Mouse (Mus musculus) gastrocnemius, postnatal 14 days (tissue): ENCODE data around the gene Prkcq. TPM values are rescaled to one million over a fixed set of nuclear protein-coding genes. Genes with fewer than 3 reads are reported as not detected.
"Not testable (repeated sequence)": the region's sequence is repeated elsewhere in the genome, so short reads cannot be mapped to it uniquely, and the experiment has no call there.

ENCODE experiments used
- DNase-seq: peaks from one replicate; pipeline ENCODE4 v3.0.0; 2021; ENCODE audit warnings: mixed read lengths
- intact Hi-C: fragments of 180-260 bp; cut with DNase I; formaldehyde crosslinking; loops from one replicate; pipeline ENCODE4 v1.15.1; 2025; ENCODE audit warnings: low total_unique reads
- total RNA-seq, 2 experiments: library from RNA; stranded (reverse); gene quantifications; 2 replicates each; pipeline ENCODE4 v1.2.3; 2021

Prkcq gene
- total RNA-seq, 2 experiments from 2014 or later, result 42.0 to 47.9 TPM

DNA sequence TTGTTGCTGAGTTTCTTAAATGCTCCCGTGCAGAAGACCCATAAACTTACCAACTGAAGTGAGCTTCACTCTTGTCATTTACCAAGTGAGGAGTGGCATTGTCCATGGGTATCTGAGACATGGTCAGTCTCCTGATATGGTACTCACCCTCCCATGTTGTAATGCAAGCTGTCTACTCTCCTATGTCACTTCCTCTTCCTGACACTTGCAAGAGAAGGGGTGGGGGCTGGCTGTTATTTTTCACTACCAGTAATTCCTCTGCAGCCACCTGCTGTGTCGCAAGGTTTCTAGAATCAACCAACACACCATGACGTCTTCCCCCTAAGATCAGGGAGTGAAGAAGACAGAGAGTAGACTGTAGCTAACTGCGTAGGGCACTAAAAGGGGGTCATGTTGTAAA lies 160.6 kb downstream of the Prkcq start:
- intact Hi-C loops, result loop anchor here (5.0 kb wide), 2 partner anchors 170 to 210 kb away; no protein-coding TSS in a partner anchor
- no peak for DNase-seq

DNA sequence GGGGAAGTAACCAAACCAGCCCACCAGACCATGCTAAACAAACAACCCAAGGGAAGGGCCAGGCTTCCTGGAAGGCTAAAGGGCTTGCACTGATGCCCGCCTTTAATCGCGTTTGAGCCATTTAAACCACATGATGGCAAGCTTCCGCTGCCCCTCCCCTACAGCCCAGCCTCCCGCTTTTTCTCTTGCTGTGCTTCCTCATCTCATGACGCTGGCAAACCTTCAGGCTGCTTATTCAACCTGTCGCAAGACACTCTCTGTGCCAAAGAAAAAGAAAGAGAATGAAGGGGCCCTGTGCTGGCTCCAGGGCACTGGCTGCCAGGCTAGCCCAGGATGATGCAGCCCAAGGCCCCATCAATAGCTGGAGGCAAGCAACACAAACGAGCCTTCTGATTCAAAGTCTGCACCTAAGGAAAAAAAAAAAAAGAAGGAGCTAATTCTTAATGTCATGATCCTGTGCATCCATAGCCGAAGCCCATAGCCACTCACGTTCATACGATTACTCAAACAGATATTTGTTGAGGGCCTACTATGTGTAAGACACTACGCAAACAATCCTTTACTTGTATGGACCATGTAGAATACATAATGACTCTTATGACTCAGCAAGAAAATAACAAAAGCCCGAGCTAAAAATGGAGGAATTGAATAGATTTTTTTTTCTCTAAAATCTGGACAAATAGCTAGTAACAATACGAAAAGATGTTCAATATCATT lies 161.6 kb downstream of the Prkcq start:
- intact Hi-C loops, result loop anchor here (5.0 kb wide), 2 partner anchors 169 to 209 kb away; no protein-coding TSS in a partner anchor
- DNase-seq, result peak; percentile 10

DNA sequence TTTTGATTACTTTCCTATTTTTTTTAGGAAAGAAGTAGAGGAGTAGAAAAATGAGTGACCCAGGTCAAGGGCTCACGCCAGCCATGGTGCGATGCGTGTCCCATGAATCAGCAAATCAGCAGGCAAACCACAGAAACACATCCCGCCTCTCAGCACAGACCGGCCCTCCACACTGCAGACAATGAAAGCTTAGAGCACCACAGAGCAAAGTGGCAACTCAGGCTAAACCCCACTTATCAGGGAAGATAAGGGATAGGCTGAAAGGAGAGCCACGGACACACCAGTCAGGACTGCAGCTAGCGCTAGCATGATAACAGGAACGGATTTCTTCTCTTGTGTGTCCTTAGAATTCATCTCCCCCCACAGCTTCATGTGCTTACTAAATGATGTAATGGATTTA lies 164.4 kb downstream of the Prkcq start:
- DNase-seq, result no peak
- intact Hi-C loops, result no loop called here

DNA sequence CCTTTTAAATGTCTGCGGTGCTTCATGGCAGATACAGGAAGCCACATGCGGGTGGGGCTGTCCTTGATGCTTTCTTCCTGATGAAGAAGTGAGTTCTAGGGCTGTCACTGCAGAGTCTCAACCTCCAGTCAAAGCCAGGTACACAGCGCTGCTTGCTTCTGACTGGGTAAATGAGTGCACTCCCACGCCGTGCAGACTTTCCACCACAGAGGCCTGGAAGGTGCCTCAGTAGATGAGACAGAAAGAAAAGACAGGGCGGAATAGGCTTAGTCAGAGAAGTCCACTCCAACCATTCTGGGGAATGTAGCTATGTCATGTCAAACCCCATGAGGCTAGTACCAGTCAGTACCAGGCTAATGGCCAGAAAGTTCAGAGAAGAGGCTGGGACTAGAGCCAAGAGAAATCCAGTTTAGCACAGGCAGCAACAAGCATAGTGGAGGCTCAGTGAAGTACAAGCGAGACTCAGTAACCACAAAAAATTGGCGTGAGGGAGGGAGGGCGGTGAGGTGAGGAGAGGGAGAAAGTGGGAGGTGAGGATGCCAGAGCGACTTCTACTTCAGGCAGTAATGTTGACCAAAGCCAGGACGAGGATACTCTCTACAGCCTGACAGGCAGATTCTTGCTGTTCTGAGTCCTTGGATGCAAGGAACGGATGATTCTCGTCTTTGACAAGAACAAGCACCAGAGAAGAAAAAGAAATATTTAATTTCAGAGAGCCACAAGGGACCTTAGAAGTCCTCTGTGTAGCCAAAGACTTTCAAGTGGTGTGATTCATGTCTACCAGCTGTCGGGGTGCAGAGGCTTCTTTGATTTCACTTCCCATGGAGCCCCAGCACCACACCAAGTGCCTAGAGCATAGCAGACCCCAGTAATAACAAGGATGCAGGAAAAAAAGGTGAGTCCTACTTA lies 167.3 kb downstream of the Prkcq start:
- intact Hi-C loops, result no loop called here
- no peak for DNase-seq

DNA sequence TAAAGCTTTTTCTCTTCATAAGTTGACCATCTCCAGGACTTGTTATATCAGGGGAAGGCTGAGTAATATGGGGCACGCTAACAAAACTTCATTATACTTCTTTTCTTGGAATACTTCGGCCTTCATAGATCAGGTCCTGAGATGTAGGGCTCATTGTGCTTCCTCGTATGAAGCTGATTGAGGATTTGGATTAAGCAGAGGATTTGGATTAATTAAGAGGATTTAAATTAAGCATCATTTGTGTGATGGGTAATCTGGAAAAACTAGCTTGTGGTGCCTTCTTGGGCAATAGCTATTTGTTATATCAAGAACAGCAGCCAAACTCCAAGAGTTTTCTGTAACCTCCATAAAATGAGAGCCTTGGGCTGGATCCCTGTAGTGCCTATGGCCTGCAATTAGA lies 172.8 kb downstream of the Prkcq start:
- intact Hi-C loops, result no loop called here
- DNase-seq, result no peak

DNA sequence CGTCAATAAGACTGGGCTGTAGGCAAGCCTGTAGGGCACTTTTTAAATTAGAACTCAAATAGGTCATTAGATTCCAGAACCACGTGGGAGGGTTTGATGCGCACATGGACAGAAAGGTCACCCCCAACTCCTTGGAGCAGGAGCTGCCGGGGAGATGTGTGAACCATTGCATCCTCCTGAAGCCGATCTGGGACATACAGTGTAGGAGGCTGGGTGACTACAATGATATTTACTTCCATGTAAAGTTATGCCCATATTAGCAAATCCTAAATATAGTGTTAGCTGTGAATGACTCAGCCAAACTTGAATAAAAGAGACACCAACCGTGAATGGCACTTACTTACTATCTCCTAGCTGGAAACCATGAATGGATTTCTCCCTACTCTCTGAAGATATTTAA lies 174.5 kb downstream of the Prkcq start:
- intact Hi-C loops, DNase-seq: not testable (repeated sequence)

GRCm38 (mm10) chr2:11347791-11348190 lies 175.9 kb downstream of the Prkcq start:
- no peak for DNase-seq
- intact Hi-C loops, result no loop called here
